Mouse (Mus musculus): ENCODE results near the gene Nipal3. TPM values are rescaled to one million over a fixed set of nuclear protein-coding genes. Genes with fewer than 3 reads are reported as not detected.

The Nipal3 gene
- polyA plus RNA-seq (2016; fragmentation: Nextera tagmentation; extraction: Ambion mirVana): 1.8 and 2.5 TPM in 2 replicates

DNA sequence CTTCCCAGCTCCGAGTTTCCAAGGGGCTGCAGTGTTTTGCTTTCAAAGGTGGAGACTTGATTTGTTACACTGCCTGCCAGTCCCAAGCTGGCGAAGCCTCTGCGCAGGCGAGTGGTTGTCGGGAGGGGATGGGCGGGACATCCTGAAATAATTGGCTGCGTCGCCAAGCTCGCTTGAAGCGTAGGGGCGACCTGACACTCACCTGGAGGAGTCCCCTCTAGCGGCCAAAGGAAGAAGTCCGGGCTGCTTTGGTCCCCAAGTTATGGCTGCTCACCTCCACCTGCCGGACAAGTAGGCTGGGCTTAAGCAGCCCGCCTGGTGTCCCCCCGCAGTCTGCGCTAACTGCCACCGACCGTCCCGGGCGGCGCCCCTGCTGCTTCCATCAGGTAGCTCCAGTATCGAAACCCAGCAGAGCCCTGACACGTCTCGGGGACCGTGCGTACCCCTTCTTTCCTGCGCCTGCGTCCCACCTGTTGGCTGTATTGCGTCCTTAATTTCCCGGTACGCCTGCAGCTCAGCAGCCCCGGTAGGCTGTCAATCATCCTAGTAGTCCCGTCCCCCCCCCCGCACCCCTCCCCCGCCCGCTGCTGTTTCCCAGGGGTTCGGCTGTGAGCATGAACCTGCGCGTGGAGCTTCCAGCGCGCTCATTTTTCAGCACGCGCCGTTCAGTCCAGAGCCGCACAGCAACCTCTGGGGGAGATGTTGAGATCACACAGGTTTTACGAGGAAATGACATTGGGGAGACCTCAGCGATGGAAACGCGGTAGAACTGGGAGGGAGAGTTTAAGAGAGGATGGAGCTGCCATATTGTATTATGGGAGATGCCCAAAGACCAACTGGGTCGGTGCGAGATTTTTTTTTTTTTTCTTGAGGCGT, at the start of gene Nipal3, which contains the start of gene Stpg1:
Gene Nipal3, minus strand, starts transcription at position 518 of the 876 bp plus-strand sequence.
Gene Stpg1, plus strand, starts transcription at position 270 of the 876 bp plus-strand sequence.
- H3K27ac ChIP-seq: peak within 1 kb of the TSS; percentile 83

DNA sequence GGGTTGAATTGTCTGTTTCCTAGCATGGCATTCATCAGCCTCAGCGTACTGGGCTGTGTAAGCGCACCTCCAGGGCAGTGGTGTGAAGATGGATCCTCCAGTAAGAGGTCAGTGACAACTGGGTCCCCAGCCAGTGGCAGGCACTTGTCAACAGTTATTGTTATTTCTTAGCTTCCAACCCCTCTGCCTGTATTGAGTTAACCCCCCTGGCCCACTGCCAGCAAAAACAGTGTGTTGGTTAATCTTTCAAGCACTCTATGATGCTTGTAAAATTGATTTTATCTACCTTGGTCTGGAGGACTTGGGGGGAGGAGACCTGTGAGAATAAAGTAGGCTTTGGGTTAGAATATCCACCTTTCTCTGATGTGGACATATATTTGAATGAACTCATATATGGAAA, 49.4 kb upstream of the Nipal3 start:
- 84% methylated on average over 2 of the region's 2 CpGs for WGBS

More for the DNA sequence above, at the start of gene Nipal3, which contains the start of gene Stpg1:
- peak within 1 kb of the TSS; percentile 85 for H3K4me3 ChIP-seq
- no peaks in the 10 kb centered on the region for H3K9me3 ChIP-seq
- no peaks in the 10 kb centered on the region for H3K27me3 ChIP-seq (ENCODE audit: insufficient read depth, poor library complexity, severe bottlenecking)
- 0 out of 2 replicates have a peak, but pooled peaks cover under 1% of the 10 kb centered on the region for H3K36me3 ChIP-seq
- peak; percentile 91 for DNase-seq (ENCODE audit: low spot score)
- WGBS: under 1% methylated on average over 53 of the region's 53 CpGs
- H3K4me1 ChIP-seq (replicated peaks): peaks cover 27% of the 10 kb centered on the region

DNA sequence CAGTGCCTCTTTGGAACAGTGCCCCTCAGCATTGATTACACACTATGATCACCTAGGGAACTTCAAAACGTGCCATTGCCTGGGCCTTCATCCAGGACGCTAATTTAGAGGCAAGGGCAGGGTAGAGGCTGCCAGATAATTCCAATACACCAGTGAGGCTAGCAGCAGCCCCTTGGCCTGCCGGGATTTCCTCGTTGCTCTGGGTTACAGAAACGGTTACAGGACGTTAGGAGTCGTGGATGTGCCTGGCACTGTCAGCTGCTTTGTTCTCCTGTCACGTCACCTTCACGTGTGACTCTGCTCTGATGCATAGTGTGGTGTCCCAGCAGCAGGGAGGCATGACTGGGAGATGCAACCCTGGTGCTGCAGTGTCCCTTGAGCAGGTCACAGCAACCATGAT, 45.2 kb upstream of the Nipal3 start:
- H3K27ac ChIP-seq: no peak overlapping the region
- H3K4me3 ChIP-seq: no peak overlapping the region
- no peaks in the 10 kb centered on the region for H3K9me3 ChIP-seq
- peaks cover 18% of the 10 kb centered on the region for H3K4me1 ChIP-seq (replicated peaks)
- 63% methylated on average over 9 of the region's 9 CpGs for WGBS
- DNase-seq (ENCODE audit: low spot score): no peak
- peaks cover 8% of the 10 kb centered on the region for H3K27me3 ChIP-seq (ENCODE audit: insufficient read depth, poor library complexity, severe bottlenecking)
- no peaks in the 10 kb centered on the region for H3K36me3 ChIP-seq

More for the DNA sequence above, 49.4 kb upstream of the Nipal3 start:
- Histone ChIP-seq H3K27me3 (ENCODE audit: insufficient read depth, poor library complexity, severe bottlenecking) (peaks cover 33% of the 10 kb centered on the region), H3K9me3 (no peaks in the 10 kb centered on the region), H3K4me3 (no peak overlapping the region), H3K27ac (no peak overlapping the region), H3K36me3 (no peaks in the 10 kb centered on the region), H3K4me1 (replicated peaks) (peaks cover 46% of the 10 kb centered on the region)
- DNase-seq (ENCODE audit: low spot score): no peak

DNA sequence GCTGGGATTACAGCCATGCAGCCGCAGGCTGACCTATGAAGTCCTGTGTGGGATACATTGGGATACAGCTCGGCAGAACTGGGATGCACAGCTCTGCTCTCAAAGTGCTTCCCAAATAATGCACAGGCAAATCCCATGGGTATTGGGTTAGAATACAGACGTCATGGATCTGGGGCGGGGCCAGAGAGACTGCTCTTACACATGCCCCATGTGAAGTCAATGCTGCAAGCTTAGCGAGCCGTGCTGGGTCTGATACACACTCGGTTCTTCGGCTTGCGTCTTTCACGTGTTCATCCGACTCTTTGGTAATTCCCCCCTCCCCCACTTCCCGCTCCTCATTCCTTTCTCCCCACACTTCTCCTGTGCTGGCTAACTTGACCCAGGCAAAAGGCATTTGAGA, 44.2 kb upstream of the Nipal3 start:
- peaks cover 4% of the 10 kb centered on the region; the same call in 1 of the 2 replicates for H3K27me3 ChIP-seq (ENCODE audit: insufficient read depth, poor library complexity, severe bottlenecking)
- no peaks in the 10 kb centered on the region for H3K36me3 ChIP-seq

DNA sequence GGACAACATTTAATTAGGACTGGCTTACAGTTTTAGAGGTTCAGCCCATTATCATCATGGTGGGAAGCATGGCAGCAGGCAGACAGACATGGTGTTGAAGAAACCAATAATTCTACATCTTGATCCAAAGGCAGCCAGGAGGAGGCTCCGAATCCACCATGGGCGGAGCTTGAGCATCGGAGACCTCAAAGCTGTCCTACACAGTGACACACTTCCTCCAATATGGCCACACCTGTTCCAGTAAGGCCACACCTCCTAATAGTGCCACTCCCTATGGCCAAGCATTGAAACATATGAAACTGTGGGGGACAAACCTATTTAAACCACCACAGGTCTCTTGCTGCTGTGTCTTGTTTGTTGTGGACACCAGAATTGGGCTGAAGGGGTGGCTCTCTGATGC, 40.2 kb upstream of the Nipal3 start:
- H3K9me3 ChIP-seq: peaks cover 11% of the 10 kb centered on the region
- H3K27ac ChIP-seq: no peak overlapping the region
- DNase-seq (ENCODE audit: low spot score): no peak
- WGBS: 98% methylated on average over 3 of the region's 3 CpGs
- peaks cover 23% of the 10 kb centered on the region for H3K4me1 ChIP-seq (replicated peaks)
- no peak overlapping the region for H3K4me3 ChIP-seq
- 0 out of 2 replicates have a peak, but pooled peaks cover 4% of the 10 kb centered on the region for H3K27me3 ChIP-seq (ENCODE audit: insufficient read depth, poor library complexity, severe bottlenecking)
- H3K36me3 ChIP-seq: 0 out of 2 replicates have a peak, but pooled peaks cover 5% of the 10 kb centered on the region

More for the DNA sequence above, 44.2 kb upstream of the Nipal3 start:
- WGBS: 83% methylated on average over 12 of the region's 12 CpGs
- DNase-seq (ENCODE audit: low spot score): no peak
- peaks cover 11% of the 10 kb centered on the region; the same call in 1 of the 2 replicates for H3K4me1 ChIP-seq (replicated peaks)
- no peak overlapping the region for H3K4me3 ChIP-seq
- no peaks in the 10 kb centered on the region for H3K9me3 ChIP-seq
- no peak overlapping the region for H3K27ac ChIP-seq

DNA sequence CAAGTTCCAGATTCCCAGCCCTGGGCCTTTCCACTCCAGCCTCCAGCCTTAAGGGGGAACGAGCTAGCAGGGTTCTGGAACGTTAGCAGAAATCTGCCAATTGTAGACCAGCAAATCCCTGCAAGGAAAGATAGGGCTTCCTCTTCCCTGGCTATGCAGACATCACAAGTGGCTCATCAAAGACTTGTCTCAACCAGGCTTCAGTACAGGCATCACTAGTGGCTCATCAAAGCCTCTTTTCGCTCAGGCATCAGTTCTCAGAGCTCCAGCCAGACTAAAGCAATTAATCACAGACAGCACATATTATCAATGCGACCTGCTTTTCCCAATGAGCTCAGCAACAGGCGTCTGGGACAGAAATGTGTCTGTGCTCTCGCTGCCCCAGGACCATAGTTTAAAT, 38.2 kb upstream of the Nipal3 start:
- no peak for DNase-seq (ENCODE audit: low spot score)

DNA sequence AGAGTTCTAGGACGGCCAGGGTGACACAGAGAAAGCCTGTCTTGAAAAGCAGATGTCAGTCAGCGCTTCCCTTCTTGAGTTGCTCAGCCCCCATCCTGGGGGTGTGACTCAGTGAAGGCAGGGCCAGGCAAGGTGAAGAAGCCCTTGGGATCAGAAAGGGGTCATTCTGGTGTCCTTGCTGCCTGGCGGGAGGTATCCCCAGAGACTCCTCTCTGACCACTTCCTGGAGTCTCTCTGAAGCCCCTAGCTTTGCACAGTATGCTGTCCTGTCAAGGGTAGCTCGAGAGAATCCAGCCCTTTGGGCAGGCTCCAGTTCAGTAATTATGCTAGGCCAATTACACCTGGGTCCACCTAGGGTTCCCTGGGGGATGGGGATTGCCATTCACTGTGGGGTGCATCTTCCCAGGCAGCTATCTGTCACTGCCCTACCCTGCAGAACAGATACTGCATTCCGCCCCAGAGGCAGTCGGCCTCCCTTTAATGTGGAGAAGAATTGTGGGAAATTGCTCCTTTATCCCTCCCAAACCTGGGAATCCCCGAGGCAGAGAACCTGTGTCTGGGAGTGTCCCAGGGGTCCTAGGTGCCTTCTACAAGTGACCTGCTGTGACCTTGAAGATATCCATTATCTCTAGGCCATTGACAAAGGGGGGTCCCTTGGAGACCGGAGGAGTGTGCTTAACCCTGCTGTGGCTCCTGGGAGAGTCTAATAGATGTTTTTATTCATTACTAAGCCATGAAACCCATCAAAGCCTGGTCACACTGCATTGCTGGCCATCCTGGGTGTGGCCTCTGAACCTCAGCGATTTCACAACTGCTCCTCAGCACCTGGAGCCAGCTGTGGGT, 37.2 kb upstream of the Nipal3 start:
- H3K4me3 ChIP-seq: no peak overlapping the region
- no peak for DNase-seq (ENCODE audit: low spot score)
- peaks cover 13% of the 10 kb centered on the region for H3K9me3 ChIP-seq
- 46% methylated on average over 9 of the region's 9 CpGs for WGBS
- H3K27me3 ChIP-seq (ENCODE audit: insufficient read depth, poor library complexity, severe bottlenecking): peaks cover 8% of the 10 kb centered on the region; the same call in 1 of the 2 replicates
- 0 out of 2 replicates have a peak, but pooled peaks cover 5% of the 10 kb centered on the region for H3K36me3 ChIP-seq
- peaks cover 19% of the 10 kb centered on the region for H3K4me1 ChIP-seq (replicated peaks)
- no peak overlapping the region for H3K27ac ChIP-seq

More for the DNA sequence above, 38.2 kb upstream of the Nipal3 start:
- WGBS: 73% methylated on average over 6 of the region's 6 CpGs
- H3K36me3 ChIP-seq: 0 out of 2 replicates have a peak, but pooled peaks cover 5% of the 10 kb centered on the region
- H3K27ac ChIP-seq: no peak overlapping the region; the same call in 1 of the 2 replicates
- peaks cover 17% of the 10 kb centered on the region for H3K4me1 ChIP-seq (replicated peaks)
- H3K9me3 ChIP-seq: peaks cover 13% of the 10 kb centered on the region
- 0 out of 2 replicates have a peak, but pooled peaks cover 7% of the 10 kb centered on the region for H3K27me3 ChIP-seq (ENCODE audit: insufficient read depth, poor library complexity, severe bottlenecking)
- no peak overlapping the region for H3K4me3 ChIP-seq

DNA sequence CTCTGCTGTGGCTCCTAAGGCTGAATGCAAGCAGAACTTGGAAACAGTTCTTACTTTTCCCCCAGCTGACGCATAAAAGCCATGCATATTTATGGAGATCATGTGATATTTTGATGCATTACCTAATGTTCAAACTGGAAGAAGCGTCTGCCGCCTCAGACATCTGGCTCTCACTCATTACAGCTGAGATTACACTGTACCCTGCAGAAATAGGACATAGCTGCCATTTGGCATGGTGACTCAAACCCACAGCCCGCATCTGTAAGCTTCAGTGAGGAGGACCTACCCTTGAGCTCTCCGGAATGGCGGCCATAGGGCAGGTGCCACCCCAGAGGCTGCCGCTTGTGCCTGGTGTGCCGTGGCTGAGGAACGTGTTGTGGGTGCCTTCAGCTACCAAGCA, 36.4 kb upstream of the Nipal3 start:
- WGBS: 91% methylated on average over 9 of the region's 9 CpGs
- DNase-seq (ENCODE audit: low spot score): no peak
- Histone ChIP-seq H3K36me3 (0 out of 2 replicates have a peak, but pooled peaks cover 5% of the 10 kb centered on the region), H3K4me3 (no peak overlapping the region), H3K27me3 (ENCODE audit: insufficient read depth, poor library complexity, severe bottlenecking) (peaks cover 8% of the 10 kb centered on the region; the same call in 1 of the 2 replicates), H3K27ac (no peak overlapping the region), H3K4me1 (replicated peaks) (peaks cover 27% of the 10 kb centered on the region), H3K9me3 (peaks cover 13% of the 10 kb centered on the region)

DNA sequence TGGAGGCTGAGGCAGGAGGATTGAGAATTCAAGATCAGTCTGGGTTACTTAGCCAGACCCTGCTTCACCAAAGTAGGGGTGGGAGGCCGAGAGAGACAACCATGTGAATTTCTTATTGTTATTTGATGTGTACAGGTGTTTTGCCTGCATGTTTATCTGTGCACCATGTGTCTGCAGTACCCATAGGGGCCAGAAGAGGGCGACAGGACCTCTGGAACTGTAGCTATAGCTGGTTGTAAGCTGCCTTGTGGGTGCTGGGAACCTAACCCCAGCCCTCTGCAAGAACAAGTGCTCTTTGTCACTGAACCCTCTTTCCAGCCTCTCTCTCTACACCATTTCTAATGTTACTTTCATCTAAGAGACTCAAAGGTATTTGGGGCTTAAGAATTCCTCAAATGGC, 35.4 kb upstream of the Nipal3 start:
- Histone ChIP-seq H3K36me3 (0 out of 2 replicates have a peak, but pooled peaks cover 5% of the 10 kb centered on the region), H3K4me1 (replicated peaks) (peaks cover 36% of the 10 kb centered on the region), H3K27me3 (ENCODE audit: insufficient read depth, poor library complexity, severe bottlenecking) (peaks cover 18% of the 10 kb centered on the region), H3K27ac (no peak overlapping the region), H3K9me3 (peaks cover 13% of the 10 kb centered on the region), H3K4me3 (no peak overlapping the region)
- no peak for DNase-seq (ENCODE audit: low spot score)
- 70% methylated on average over 2 of the region's 2 CpGs for WGBS

DNA sequence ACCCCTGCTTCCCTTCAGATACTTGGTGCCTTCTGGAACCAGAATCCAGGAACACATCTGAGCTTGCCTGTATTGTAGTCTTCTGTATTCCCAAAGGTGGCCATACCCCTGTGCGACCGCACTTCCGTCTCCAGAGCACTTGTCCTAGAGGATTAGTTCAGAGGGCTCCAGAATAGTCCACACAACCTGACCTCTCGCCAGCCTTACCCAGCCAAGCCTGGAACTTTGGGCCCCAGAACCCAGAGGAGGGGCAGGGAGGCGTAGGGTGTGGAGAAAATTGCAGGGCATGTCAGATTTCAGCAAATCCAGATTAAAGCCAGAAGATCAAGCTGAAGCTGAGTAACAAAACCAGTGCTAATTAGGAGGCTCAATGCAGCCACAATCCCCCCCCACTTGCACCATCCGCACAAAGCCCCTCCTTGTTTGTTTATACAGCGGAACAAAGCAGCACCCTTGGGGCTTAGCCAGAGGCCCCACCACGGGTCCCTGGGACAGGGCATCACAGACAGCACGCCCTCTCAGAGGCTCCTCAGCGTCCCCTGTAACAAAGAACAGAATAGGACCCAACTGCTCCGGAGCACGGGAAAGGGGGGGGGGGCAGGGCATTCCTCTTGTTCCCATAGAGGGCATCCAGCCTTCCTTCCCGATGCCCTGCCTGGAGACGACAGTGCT, 31.3 kb upstream of the Nipal3 start:
- H3K9me3 ChIP-seq: peaks cover 13% of the 10 kb centered on the region
- H3K4me3 ChIP-seq: peak overlapping the region; percentile 24
- peaks cover 37% of the 10 kb centered on the region for H3K27me3 ChIP-seq (ENCODE audit: insufficient read depth, poor library complexity, severe bottlenecking)
- H3K36me3 ChIP-seq: 0 out of 2 replicates have a peak, but pooled peaks cover 5% of the 10 kb centered on the region
- DNase-seq (ENCODE audit: low spot score): peak; percentile 42
- peak overlapping the region; percentile 79 for H3K27ac ChIP-seq
- peaks cover 39% of the 10 kb centered on the region for H3K4me1 ChIP-seq (replicated peaks)
- WGBS: 14% methylated on average over 14 of the region's 14 CpGs

DNA sequence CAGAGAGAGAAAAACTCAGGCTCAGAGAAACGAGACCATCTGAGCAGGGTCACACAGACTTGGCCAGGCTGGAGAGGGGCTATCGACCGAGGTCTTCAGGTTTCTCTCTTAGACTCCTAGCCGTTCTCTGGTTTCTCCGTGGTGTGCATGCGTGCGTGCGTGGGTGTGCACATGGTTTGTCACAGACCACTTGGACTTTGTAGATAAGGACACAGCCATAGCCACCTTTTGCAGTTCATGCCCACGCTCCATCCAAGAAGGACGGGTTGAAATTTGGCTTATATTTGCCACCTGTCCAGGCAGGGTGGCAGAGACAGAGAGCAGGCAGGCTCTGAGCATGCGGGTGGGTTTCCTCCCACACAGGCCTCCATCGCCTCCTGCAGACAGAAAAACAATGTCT, 30.2 kb upstream of the Nipal3 start:
- 63% methylated on average over 12 of the region's 12 CpGs for WGBS
- Histone ChIP-seq H3K27ac (peak overlapping the region; percentile 66), H3K36me3 (no peaks in the 10 kb centered on the region), H3K4me1 (replicated peaks) (peaks cover 39% of the 10 kb centered on the region), H3K9me3 (peaks cover 2% of the 10 kb centered on the region; the same call in 1 of the 2 replicates), H3K27me3 (ENCODE audit: insufficient read depth, poor library complexity, severe bottlenecking) (peaks cover 43% of the 10 kb centered on the region), H3K4me3 (no peak overlapping the region)
- DNase-seq (ENCODE audit: low spot score): no peak

DNA sequence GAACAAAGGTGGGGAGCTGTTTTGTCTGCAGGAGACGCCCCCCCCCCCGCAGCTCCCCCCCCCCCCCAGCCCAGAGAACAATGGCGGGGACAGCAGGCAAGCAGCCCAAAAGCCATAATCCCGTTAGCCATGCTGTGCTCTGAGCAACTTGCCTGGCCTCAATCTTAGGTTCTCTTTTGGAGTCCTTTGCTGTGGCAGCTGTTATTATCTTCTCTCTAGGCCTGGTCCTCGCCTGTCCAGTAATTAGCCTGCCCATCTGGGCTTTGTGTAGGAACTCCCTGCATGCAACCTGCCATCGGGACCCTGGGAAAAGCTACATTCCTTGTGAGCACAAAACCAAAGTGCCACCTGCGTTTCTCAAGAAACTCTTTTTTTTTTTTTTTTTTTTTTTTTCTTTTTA, 29.1 kb upstream of the Nipal3 start:
- peak; percentile 36 for DNase-seq (ENCODE audit: low spot score)
- H3K9me3 ChIP-seq: no peaks in the 10 kb centered on the region
- no peaks in the 10 kb centered on the region for H3K36me3 ChIP-seq
- peak overlapping the region; percentile 59; the same call in 1 of the 2 replicates for H3K27ac ChIP-seq
- peaks cover 43% of the 10 kb centered on the region for H3K27me3 ChIP-seq (ENCODE audit: insufficient read depth, poor library complexity, severe bottlenecking)
- H3K4me1 ChIP-seq (replicated peaks): peaks cover 39% of the 10 kb centered on the region
- H3K4me3 ChIP-seq: no peak overlapping the region
- WGBS: 2% methylated on average over 6 of the region's 7 CpGs

All from hindbrain, embryonic 10.5 days (tissue).